Mouse (Mus musculus) brown adipose tissue, adult 24 weeks (tissue): ENCODE results near the gene Celf2. TPM values are rescaled to one million over a fixed set of nuclear protein-coding genes. Genes with fewer than 3 reads are reported as not detected.

ENCODE experiments used
- H3K27ac ChIP-seq: fragments of 200-500 bp; replicated peaks from 2 replicates; pipeline ENCODE4 v1.5.1; 2012; ENCODE audit warnings: low read depth, mild to moderate bottlenecking, low read length
- H3K4me1 ChIP-seq: fragments of 200-500 bp; 2 replicates; pipeline ENCODE4 v1.6.1; 2012; ENCODE audit warnings: low read length, mixed read lengths; ENCODE audit not compliant: control insufficient read depth, insufficient read depth, insufficient read length
- H3K4me3 ChIP-seq: fragments of 200-500 bp; 2 replicates; pipeline ENCODE4 v1.5.1; 2012; ENCODE audit warnings: low read depth, mild to moderate bottlenecking, low read length, moderate library complexity; ENCODE audit not compliant: insufficient read depth
- polyA plus RNA-seq: library from polyadenylated mRNA; stranded (reverse); fragments of >200 nt; gene quantifications from 2 replicates; pipeline ENCODE4 v1.2.4, GENCODE M21; 2012; ENCODE audit not compliant: missing spikeins, insufficient read depth, insufficient read length

Gene Celf2
- polyA plus RNA-seq, 1 experiment = 65.7 TPM

DNA sequence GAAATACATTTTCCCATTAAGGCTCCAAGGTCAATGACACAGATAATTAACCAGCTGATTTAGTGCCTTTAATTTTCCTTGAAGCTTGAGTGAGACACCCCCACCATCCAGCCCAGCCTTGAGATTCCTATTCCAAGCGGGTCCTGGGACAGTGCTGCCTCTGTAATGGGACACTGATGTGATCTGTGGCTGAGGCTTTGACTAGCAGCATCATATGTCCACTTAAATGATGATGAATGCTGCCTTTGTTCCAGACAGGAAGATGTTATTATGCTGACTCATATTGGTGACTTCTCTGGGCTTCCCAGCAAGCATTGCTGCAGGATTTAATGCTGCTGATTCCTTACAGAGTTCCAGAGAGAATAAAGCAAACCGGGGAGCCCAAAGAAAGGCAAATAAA is 393.6 kb downstream of the Celf2 start:
- no peak overlapping the region for H3K27ac ChIP-seq
- H3K4me3 ChIP-seq = no peak overlapping the region
- peaks cover 11% of the 10 kb centered on the region for H3K4me1 ChIP-seq

DNA sequence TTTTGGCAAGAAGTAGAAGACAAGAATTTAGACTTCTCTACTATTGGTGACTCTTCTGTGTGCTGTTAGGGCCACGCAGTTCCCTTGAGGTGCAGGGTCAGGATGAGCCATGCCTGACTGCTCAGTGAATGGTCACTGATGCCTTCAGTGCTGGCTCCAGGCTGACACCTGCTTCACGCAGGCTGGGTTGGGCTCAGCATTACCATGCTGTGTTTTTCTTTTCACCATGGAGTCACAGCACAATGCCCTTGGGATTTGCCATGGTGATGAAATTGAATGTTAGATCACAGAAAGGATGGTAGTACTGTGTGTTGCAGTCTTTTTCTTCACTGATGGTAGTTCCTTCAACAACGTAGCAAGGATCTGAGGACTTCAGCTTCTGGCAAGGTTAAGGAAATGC is 394.2 kb downstream of the Celf2 start:
- Histone ChIP-seq H3K4me1 (peaks cover 11% of the 10 kb centered on the region), H3K27ac (no peak overlapping the region), H3K4me3 (no peak overlapping the region)

DNA sequence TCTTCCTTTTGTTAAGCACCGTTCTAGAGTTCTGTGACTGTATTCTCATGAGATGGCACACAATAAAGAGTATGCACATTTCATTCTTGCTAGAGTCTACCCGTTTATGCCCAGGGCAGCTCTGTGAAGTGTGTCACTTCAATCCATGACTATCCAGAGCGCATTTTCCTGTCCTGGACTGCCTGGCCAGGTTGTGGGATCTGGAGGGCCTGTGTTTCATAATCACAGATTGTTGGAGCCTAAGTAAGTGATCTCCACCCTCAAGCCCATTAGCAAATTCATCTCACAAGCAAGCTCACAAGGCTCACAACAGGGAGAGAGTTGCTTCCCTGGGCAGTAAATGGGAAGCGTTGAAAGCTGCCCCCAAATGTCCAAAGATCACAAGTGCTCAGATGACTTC is 395.6 kb downstream of the Celf2 start:
- Histone ChIP-seq H3K27ac (no peak overlapping the region), H3K4me3 (no peak overlapping the region), H3K4me1 (peaks cover 11% of the 10 kb centered on the region)

DNA sequence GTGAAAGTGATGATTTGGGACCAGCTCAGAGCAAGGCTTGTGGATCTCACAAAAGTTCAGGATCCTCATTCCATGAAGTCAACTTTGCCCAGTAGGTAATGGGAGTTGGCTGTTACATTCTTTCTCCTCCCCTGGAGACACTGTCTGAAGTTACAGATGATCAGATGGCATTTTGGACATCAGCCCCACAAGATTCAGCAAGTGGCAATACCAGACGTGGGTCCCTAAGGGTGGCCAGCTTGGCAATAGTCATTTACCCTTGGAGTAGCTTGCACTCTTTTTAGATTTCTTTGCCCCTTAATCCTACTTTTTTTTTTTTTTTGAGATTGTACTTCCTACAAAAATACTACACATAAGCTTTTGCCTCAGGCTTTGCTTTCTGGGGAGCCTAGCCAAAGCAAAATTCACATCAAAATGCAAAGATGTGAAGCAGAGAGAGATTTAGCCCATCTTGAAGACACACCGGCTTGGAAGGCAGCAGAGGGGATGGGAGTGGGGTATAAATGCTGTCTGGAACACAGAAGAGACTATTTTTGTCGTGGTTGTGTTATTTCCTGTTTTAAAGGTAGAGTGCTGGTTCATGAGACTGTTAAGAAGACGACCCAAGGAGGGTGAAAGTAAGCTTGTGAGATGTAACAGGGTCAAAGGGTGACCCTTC is 397.1 kb downstream of the Celf2 start:
- Histone ChIP-seq H3K4me1 (peaks cover 11% of the 10 kb centered on the region), H3K27ac (peak overlapping the region; percentile 84), H3K4me3 (no peak overlapping the region)

DNA sequence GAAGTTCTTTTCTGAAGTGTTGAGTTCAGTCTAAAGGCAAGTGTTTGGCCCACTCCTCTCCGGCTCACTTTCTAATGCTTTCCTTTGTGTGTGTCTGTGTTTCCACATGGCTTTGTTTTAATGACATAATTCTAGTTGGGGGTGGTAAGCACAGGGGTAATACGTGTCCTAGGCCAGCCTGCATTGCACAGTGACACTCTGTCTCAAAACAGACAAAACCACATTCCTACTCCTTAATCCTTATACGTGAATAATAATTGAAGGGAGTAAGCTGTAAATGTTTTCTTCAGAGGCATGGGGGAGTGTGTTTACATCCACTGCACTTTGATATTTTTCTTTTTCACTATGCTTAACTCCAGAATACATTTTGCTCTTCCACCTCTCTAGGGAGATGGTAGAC is 415.9 kb downstream of the Celf2 start:
- H3K27ac ChIP-seq = no peak overlapping the region
- H3K4me3 ChIP-seq = no peak overlapping the region
- peaks cover 3% of the 10 kb centered on the region; the same call in 1 of the 2 replicates for H3K4me1 ChIP-seq

DNA sequence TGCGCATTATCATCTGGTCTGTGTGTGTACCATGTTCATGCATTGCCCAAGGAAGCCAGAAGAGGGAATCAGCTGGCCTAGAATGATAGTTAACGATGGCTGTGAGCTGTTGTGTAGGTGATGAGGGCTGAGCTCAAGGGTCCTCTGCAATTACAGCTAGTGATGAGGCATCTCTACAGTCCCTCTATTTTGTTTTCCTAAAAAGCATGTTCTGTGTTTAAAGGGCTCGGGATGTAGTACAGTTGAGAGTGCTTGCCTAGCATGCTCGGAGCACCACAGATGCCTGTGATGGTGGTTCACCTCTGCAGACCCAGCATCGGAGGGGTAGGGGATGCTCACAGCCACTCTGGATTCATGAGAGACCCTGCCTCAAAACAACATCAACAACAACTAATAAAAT is 416.7 kb downstream of the Celf2 start:
- Histone ChIP-seq H3K27ac (no peak overlapping the region), H3K4me3 (no peak overlapping the region), H3K4me1 (peaks cover 3% of the 10 kb centered on the region; the same call in 1 of the 2 replicates)

DNA sequence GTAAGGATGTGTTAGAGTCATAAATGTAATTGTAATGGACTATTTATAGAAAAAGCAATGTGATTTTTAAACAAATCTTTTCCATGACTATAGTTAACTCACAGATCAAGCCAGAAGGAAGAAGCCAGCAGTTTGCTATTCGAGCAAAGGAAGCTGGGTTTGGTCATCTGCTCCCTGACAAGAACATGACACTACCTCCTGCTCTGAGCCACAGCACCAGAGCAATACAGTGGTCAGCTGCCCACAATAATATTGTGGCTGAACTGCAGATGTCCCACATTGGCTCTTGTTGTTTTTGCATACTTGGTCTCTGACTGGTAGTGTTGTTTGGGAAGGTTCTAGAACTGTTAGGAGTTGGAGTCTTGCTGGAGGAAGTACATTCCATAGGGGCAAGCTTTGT is 418.9 kb downstream of the Celf2 start:
- Histone ChIP-seq H3K4me3 (no peak overlapping the region), H3K4me1 (peaks cover 3% of the 10 kb centered on the region), H3K27ac (no peak overlapping the region)

DNA sequence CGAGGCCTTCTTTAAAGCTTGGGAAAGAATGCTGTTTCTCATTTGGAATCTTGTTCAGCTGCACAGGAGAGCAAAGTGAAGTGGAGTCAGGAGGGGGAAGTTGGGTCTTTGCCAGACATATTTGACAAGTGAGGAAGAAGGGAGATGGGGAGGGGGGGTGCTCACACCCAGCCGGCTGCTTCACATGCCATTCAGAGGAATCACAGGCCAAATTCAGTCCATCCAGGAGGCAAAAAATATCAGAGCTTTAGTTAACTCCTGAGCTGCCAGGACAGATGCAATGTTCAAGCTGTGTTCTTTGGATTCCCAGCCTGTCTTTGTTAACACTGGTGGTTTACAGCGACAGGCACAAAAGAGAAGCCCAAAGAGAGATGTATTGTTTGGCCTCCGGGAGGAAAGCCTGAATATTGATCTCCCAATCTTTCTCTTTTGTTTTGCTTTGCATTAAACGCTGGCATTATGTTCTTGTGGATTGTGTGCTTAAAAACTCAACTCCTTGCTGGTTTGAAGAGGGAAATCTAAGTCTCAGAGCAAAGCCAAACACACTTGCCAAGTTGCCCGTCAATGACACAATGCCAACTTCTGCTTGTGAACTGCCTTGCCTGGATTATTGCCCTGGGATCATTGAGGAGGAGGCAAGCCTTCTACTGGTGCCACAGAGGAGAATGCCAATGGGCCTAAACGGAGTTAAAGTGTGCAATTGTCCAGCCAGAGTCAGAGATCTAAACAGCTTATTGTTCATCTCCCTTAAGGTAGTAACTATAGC is 420.1 kb downstream of the Celf2 start:
- no peak overlapping the region for H3K4me3 ChIP-seq
- no peak overlapping the region; the same call in 1 of the 2 replicates for H3K27ac ChIP-seq
- peaks cover 3% of the 10 kb centered on the region for H3K4me1 ChIP-seq

DNA sequence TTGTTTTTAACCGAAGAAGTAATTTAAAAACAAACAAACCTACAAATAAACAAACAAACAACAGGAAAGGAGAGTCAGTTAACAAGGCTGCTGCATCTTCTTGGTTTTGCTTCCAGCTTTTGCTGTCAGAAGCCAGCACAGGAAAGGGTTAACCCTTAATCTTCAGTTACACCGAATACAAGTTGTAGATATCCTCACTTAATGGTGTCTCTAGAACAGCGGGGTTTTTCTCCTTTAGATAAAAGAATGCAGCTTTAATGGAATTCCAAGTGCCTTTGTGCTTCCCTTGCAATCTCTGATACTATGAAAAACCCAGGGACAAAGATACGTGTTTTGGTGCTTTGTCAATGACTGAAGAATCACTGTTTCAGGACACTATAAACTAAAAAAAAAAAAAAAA is 420.8 kb downstream of the Celf2 start:
- H3K4me3 ChIP-seq = no peak overlapping the region
- no peak overlapping the region for H3K27ac ChIP-seq
- H3K4me1 ChIP-seq = peaks cover 3% of the 10 kb centered on the region

DNA sequence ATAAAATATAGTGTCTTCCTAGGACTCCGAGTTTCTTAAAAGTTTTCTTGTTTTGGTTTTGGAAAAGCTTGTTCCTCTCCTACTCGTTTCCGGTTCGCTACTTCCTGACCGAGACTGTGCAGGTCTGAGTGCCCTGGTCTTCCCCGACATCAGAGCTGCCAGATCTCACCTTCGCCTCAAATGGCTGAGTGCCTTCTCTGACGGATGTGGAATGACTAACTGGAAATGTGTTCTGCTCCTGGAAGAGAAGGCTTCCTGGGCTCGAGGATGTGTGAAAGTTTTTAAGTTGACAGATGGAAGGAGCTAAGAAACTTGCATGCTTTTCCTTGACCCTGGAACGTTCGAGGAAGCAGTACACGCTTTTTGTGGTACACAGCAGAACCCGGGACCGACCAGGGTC is 421.9 kb downstream of the Celf2 start:
- peaks cover 3% of the 10 kb centered on the region for H3K4me1 ChIP-seq

DNA sequence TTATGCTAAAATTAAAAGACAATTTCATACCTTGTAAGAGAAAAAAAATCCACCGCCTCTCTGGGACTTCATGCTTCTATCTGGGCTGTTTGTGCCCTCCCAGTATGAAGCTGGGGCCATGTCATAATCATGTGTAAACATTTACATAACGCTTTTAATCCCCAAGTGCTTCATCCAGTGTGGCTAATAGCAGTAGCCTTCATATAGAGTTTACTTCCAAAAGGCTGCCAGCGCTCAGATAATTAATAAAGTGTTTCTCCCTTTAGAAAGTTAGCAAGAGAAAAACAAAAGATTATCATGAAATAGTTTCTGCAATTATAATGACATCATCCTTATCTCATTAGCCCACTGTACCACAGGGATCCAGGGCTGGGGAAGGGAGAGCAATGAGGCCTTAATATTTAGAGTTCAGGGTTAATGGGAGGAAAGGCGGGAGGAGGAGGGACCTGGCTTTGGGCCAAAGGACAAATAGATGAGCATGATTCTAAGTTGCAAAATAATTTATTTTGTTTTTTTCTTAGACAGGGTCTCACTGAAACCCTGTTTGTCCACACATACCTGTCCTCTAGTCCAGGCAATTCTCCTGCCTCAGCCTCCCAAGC is 425.8 kb downstream of the Celf2 start:
- Histone ChIP-seq H3K4me3 (no peak overlapping the region), H3K4me1 (no peaks in the 10 kb centered on the region; the same call in 1 of the 2 replicates), H3K27ac (no peak overlapping the region)

More for the DNA sequence above, 421.9 kb downstream of the Celf2 start:
- H3K4me3 ChIP-seq = no peak overlapping the region
- no peak overlapping the region for H3K27ac ChIP-seq

DNA sequence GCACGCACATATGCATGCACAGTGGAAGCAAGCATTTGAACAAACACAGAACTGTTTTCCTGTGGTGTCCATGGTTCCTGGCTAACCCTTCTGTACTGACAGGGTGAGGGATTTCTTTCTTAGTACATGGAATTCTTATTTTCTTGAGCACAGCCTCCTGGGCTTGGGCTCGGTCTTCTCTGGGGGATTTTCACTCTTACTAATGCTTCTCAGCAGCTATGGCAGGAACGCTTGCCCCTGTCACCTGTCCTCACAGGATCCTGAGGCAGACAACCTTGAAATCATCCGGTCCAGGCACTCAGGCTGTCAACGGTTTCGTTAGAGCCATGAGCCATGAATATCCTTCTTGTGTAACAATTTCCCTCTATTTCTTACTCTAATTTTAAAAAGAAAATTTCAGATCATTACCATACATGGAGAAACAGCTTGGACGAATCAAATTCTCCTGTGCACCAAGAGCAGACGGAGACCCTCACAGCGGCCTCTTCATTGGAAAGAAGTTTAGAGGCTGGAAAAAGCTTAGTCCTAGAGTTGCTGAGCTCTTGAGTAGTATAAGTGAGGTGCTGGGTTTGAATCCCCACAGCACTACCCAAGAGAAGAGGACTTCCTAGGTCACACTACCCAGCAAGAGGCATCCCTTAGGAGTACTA is 426.9 kb downstream of the Celf2 start:
- Histone ChIP-seq H3K27ac (no peak overlapping the region; the same call in 1 of the 2 replicates), H3K4me1 (no peaks in the 10 kb centered on the region; the same call in 1 of the 2 replicates), H3K4me3 (no peak overlapping the region)

DNA sequence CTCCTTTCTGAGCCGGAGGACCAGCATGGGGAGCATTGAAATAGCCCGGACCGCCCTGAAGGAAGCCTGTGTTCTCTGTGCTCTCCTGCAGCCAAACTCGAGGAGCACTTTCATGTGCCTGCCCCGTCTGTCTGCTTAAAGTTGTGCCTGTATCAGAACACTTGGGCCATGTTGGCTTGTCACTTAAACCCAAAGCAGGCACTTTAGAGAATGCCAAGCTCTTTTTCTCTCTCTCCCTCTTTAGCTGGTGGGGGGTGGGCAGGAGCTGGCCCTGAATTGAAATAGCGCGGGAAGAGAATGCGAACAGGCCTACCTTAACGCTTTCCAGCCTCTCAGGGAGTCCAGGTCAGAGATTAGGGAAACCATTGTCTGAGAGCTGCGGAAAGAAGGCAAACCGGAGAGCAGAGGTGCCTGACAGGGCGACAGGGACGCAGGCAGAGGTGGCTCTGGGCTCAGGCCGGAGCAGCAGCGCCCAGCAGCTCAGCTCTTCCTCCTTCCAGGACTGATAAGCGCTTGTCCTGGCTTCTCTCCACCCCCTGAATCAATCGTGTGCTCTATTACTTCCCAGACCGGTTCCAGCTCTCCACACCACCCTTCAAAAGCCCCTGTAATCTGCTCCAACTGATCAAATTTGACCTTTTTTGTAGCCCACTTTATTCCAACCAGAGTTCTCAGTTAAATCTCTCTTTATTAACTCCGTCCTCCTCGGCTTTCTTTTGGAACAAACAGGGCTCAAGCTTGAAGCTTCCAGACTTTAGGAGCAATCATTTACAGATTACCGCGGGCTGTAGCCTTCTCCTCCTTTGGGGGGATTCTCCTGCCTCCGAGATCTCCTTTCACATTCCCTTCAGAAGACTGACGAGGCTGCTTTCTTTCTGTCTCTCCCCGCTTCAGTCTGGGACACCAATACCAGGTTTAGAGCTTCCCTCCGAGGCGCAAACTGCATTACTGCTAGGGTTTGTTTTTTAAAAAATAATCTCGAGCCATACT is 428.3 kb downstream of the Celf2 start:
- no peaks in the 10 kb centered on the region for H3K4me1 ChIP-seq
- H3K27ac ChIP-seq = peak overlapping the region; percentile 87

DNA sequence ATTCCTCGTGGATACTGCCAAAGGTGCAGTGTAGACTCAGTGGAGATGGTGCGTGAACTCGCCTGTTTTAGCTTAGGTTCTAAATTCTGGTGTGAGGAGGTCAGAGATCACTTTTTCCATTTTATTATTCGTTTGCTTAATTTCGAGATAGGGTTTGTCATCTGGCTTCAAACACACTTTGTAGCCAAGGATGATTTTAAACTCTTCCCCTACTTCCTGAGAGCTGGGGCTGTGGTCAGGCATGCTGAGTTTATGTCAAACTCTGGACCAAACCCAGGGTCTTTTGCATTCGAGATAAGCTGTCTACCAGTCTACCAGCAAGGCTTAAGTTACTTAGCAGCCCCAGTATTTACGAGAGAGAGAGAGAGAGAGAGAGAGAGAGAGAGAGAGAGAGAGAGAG is 429.3 kb downstream of the Celf2 start:
- Histone ChIP-seq H3K27ac (peak overlapping the region; percentile 12; the same call in 1 of the 2 replicates), H3K4me1 (no peaks in the 10 kb centered on the region), H3K4me3 (peak overlapping the region; percentile 30; the same call in 1 of the 2 replicates)

More for the DNA sequence above, 428.3 kb downstream of the Celf2 start:
- peak overlapping the region; percentile 63 for H3K4me3 ChIP-seq
